Mouse (Mus musculus): ENCODE measurements at regions not wholly inside any gene's neighbourhood (a gene's known extent, or its start where the extent isn't known, plus 50 kb on each side); places are given as distances from the start of the nearest gene placed in this dataset.

DNA sequence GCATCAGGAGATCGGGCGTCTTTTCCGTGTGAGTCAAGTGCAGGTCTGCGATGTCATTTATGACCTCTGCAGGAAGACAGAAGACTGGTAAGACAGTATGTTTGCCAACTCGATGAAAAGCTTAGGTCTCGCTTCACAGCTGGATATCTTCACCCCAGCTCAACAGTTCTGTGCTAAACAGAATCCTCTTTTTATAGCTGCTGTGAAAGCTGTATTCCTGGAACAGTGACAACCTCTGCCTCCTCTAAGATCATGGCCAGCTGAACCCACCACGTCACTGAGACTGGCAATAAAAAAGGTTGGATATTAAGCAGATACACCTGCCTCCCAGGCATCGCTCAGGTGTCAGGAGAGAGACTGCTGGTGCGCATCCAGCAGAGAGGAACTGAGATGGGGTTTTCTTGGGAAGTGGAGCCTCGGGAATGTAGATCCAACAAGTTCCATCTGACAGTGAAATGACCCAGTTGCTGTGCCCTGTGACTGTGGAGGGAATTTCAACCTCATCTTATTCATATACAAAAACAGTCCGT lies 138.1 kb downstream of the Wdr11 start:
- H3K36me3 ChIP-seq (ENCODE audit: control insufficient read depth, insufficient read depth, low read length) = no peaks in the 10 kb centered on the region
- no peak overlapping the region for H3K27ac ChIP-seq (ENCODE audit: control insufficient read depth, insufficient read depth, low read depth, low read length)
- H3K27me3 ChIP-seq (ENCODE audit: control insufficient read depth, insufficient read depth, low read length) = no peaks in the 10 kb centered on the region
- TF ChIP-seq POLR2A (IDR thresholded peaks at IDR 0.05; ENCODE audit: control insufficient read depth, low read depth, low read length) (no peak), CTCF (IDR thresholded peaks at IDR 0.05; ENCODE audit: control insufficient read depth, insufficient read depth, insufficient replicate concordance, low read depth, low read length) (no peak)
- no peak overlapping the region for H3K4me3 ChIP-seq (ENCODE audit: control insufficient read depth, low read depth, low read length)
- H3K4me1 ChIP-seq (ENCODE audit: control insufficient read depth, insufficient read depth, low read length) = no peaks in the 10 kb centered on the region

DNA sequence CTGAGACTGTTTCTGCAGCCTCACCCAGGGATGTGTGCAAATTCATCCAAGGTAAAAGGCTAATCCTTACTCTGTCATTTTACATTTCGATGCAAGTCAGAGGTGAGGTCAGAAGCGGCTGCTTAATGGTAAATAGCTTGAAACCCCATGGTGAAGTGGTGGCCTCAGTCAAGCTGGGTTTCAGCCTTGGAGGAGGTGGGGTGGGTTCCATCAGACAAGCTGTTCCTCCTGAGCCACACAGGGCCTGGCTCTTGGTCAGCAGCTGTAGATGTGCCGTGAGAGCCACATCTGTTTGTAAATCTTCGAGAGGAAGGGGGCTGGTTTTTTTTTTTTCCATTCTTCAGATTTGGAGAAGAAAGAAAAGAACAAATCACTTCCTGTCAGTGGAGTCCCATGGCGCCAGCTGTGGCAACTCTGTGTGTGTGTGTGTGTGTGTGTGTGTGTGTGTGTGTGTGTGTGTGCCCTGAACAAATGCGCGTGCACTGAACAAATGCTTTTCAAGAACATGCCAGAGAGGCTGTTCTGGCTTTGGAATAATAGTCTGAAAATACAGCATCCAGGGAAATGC lies 139.2 kb downstream of the Wdr11 start:
- TF ChIP-seq POLR2A (IDR thresholded peaks at IDR 0.05; ENCODE audit: control insufficient read depth, low read depth, low read length) (no peak), CTCF (IDR thresholded peaks at IDR 0.05; ENCODE audit: control insufficient read depth, insufficient read depth, insufficient replicate concordance, low read depth, low read length) (no peak)
- no peak overlapping the region for H3K4me3 ChIP-seq (ENCODE audit: control insufficient read depth, low read depth, low read length)
- H3K36me3 ChIP-seq (ENCODE audit: control insufficient read depth, insufficient read depth, low read length) = no peaks in the 10 kb centered on the region
- no peak overlapping the region for H3K27ac ChIP-seq (ENCODE audit: control insufficient read depth, insufficient read depth, low read depth, low read length)
- no peaks in the 10 kb centered on the region for H3K27me3 ChIP-seq (ENCODE audit: control insufficient read depth, insufficient read depth, low read length)
- H3K4me1 ChIP-seq (ENCODE audit: control insufficient read depth, insufficient read depth, low read length) = no peaks in the 10 kb centered on the region

DNA sequence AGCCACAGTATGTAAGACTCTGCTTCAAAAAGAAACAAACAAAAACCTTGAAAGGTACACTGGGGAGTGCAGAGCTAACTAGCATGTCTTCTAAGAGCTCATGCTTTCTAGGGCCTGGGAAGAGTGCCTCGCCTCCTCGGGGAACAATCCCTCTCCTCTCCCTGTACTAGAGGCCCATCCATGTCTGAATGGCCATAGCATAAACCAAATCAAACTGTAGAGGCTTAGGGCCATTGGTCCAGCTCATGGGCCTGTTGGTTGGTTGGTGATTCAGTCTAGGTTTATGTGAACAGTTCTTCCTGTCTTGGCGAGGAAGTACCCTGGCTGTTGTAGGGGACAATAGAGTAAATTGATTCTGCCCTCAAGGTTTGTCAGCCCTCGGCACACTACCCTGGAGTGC lies 151.0 kb downstream of the Wdr11 start:
- H3K27ac ChIP-seq (ENCODE audit: control insufficient read depth, insufficient read depth, low read depth, low read length) = no peak overlapping the region
- no peak for TF ChIP-seq CTCF (IDR thresholded peaks at IDR 0.05; ENCODE audit: control insufficient read depth, insufficient read depth, insufficient replicate concordance, low read depth, low read length)
- TF ChIP-seq POLR2A (IDR thresholded peaks at IDR 0.05; ENCODE audit: control insufficient read depth, low read depth, low read length) = no peak
- no peaks in the 10 kb centered on the region for H3K36me3 ChIP-seq (ENCODE audit: control insufficient read depth, insufficient read depth, low read length)
- no peaks in the 10 kb centered on the region for H3K27me3 ChIP-seq (ENCODE audit: control insufficient read depth, insufficient read depth, low read length)
- H3K4me1 ChIP-seq (ENCODE audit: control insufficient read depth, insufficient read depth, low read length) = no peaks in the 10 kb centered on the region
- no peak overlapping the region for H3K4me3 ChIP-seq (ENCODE audit: control insufficient read depth, low read depth, low read length)

DNA sequence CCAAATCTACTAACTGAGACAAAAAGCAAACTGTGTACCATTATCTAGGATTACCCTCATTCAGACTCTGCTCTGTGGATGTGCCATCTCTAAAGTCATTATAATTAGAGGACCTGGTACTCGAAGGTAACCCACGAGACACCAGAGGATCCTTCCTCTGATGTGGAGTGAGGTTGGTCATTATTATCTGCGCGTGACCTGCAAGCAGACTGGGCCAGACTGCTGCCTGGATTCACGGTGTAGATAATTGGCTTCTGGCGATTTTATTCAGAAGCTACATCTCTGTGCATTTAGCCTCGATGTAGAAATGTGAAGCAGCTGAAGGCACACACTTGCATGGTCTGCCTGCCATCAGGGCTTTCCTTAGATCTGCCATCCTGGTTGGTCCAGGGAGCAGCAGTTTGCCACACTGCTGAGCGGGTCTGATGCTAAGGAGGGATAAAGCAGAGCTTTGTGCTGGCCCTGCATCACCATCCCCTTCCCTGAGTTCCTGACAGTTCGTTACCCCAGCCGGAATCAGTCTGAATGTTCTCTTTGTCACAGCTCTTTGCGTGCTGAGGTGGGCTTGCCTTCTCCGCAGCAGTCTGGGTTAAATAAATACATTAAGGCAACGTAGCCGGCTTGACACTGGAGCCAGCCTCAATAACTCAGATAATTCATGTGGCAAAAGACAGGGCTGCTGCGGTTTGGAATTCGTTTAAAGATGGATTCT lies 152.4 kb downstream of the Wdr11 start:
- no peak overlapping the region for H3K4me3 ChIP-seq (ENCODE audit: control insufficient read depth, low read depth, low read length)
- TF ChIP-seq CTCF (IDR thresholded peaks at IDR 0.05; ENCODE audit: control insufficient read depth, insufficient read depth, insufficient replicate concordance, low read depth, low read length) (no peak), POLR2A (IDR thresholded peaks at IDR 0.05; ENCODE audit: control insufficient read depth, low read depth, low read length) (no peak)

DNA sequence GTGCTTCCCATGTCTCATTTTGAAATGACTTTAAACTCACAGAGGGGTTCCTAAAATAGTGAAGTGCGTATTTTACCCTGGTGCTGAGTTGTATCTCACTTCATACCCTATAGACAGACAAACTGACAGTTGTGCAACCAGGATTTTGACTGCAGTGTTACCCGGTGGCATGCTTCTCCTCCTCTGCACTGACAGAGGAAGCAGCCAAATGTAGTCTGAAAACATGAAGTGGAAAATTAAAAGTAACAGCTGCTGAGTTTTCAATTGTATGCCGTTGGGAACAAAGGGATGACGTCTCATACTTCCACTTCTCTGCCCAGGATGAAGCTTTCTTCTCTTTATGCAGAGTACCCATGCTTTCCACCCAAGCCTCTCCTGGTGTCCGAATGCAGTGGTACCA lies 155.0 kb downstream of the Wdr11 start:
- Histone ChIP-seq H3K27me3 (ENCODE audit: control insufficient read depth, insufficient read depth, low read length) (no peaks in the 10 kb centered on the region), H3K36me3 (ENCODE audit: control insufficient read depth, insufficient read depth, low read length) (no peaks in the 10 kb centered on the region), H3K4me1 (ENCODE audit: control insufficient read depth, insufficient read depth, low read length) (no peaks in the 10 kb centered on the region), H3K27ac (ENCODE audit: control insufficient read depth, insufficient read depth, low read depth, low read length) (no peak overlapping the region), H3K4me3 (ENCODE audit: control insufficient read depth, low read depth, low read length) (no peak overlapping the region)
- TF ChIP-seq CTCF (IDR thresholded peaks at IDR 0.05; ENCODE audit: control insufficient read depth, insufficient read depth, insufficient replicate concordance, low read depth, low read length) (no peak), POLR2A (IDR thresholded peaks at IDR 0.05; ENCODE audit: control insufficient read depth, low read depth, low read length) (no peak)

More for the DNA sequence above, 152.4 kb downstream of the Wdr11 start:
- Histone ChIP-seq H3K4me1 (ENCODE audit: control insufficient read depth, insufficient read depth, low read length) (no peaks in the 10 kb centered on the region), H3K36me3 (ENCODE audit: control insufficient read depth, insufficient read depth, low read length) (no peaks in the 10 kb centered on the region), H3K27me3 (ENCODE audit: control insufficient read depth, insufficient read depth, low read length) (no peaks in the 10 kb centered on the region), H3K27ac (ENCODE audit: control insufficient read depth, insufficient read depth, low read depth, low read length) (no peak overlapping the region)

DNA sequence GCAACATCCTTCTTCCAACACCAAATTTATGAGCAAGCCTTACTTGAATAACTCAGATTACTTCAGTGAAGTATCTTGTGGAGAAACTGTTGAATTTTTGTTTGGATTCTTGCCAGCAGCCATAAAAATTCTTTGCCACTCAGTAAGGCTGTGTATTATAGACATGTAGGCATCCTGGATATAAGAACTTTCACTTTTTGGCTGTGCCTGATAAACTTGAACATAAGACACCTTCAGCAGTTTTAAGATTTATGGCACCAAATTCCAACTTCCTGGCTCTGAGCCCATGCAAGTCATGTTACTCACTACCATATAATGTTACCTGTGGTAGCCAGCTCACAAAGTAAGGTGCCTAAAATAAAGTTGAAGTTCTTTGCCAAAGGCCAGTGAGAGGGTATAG lies 159.3 kb downstream of the Wdr11 start:
- H3K36me3 ChIP-seq (ENCODE audit: control insufficient read depth, insufficient read depth, low read length) = no peaks in the 10 kb centered on the region
- no peak overlapping the region for H3K4me3 ChIP-seq (ENCODE audit: control insufficient read depth, low read depth, low read length)
- H3K4me1 ChIP-seq (ENCODE audit: control insufficient read depth, insufficient read depth, low read length) = no peaks in the 10 kb centered on the region
- no peak for TF ChIP-seq POLR2A (IDR thresholded peaks at IDR 0.05; ENCODE audit: control insufficient read depth, low read depth, low read length)
- TF ChIP-seq CTCF (IDR thresholded peaks at IDR 0.05; ENCODE audit: control insufficient read depth, insufficient read depth, insufficient replicate concordance, low read depth, low read length) = no peak
- H3K27ac ChIP-seq (ENCODE audit: control insufficient read depth, insufficient read depth, low read depth, low read length) = no peak overlapping the region
- H3K27me3 ChIP-seq (ENCODE audit: control insufficient read depth, insufficient read depth, low read length) = no peaks in the 10 kb centered on the region

DNA sequence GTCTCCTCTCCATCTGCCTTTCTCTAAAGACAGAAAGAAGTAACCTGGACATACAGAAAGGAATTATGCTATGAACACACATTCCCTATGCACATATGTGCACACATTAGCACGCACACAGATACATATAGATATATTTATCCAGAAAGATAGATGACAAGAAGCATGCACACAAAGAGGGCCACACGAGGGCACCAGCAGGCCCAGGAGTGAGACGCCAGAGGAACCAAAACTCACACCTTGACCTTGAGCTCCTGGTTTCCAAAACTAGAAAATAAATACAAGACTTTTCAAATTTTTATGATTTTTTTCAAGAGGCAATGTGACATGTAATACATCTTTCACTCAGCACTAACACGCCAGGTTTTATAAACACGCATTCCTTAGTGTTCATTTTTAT lies 163.1 kb downstream of the Wdr11 start:
- no peak overlapping the region for H3K4me3 ChIP-seq (ENCODE audit: control insufficient read depth, low read depth, low read length)
- TF ChIP-seq CTCF (IDR thresholded peaks at IDR 0.05; ENCODE audit: control insufficient read depth, insufficient read depth, insufficient replicate concordance, low read depth, low read length) = no peak
- TF ChIP-seq POLR2A (IDR thresholded peaks at IDR 0.05; ENCODE audit: control insufficient read depth, low read depth, low read length) = no peak
- H3K36me3 ChIP-seq (ENCODE audit: control insufficient read depth, insufficient read depth, low read length) = no peaks in the 10 kb centered on the region
- H3K4me1 ChIP-seq (ENCODE audit: control insufficient read depth, insufficient read depth, low read length) = no peaks in the 10 kb centered on the region
- no peak overlapping the region for H3K27ac ChIP-seq (ENCODE audit: control insufficient read depth, insufficient read depth, low read depth, low read length)
- H3K27me3 ChIP-seq (ENCODE audit: control insufficient read depth, insufficient read depth, low read length) = no peaks in the 10 kb centered on the region
